Mouse (Mus musculus) small intestine, adult 2 months (tissue): ENCODE data around the gene Slc16a13.
A peak's percentile ranks its signal among the peaks of the same experiment; 100 is the strongest.

Experiments used
- CTCF ChIP-seq: fragments of 200-500 bp; IDR thresholded peaks from 2 replicates; pipeline ENCODE4 v1.5.1; 2012; ENCODE audit warnings: low read depth, mild to moderate bottlenecking, control low read depth, inconsistent platforms, low read length, moderate library complexity, mixed read lengths; ENCODE audit not compliant: insufficient replicate concordance, insufficient read length; ENCODE audit errors: extremely low read depth
- POLR2A ChIP-seq: fragments of 200-500 bp; IDR thresholded peaks from 2 replicates; pipeline ENCODE4 v1.6.1; 2012; ENCODE audit warnings: low read depth, mild to moderate bottlenecking, control low read depth, inconsistent platforms, low read length, moderate library complexity

DNA sequence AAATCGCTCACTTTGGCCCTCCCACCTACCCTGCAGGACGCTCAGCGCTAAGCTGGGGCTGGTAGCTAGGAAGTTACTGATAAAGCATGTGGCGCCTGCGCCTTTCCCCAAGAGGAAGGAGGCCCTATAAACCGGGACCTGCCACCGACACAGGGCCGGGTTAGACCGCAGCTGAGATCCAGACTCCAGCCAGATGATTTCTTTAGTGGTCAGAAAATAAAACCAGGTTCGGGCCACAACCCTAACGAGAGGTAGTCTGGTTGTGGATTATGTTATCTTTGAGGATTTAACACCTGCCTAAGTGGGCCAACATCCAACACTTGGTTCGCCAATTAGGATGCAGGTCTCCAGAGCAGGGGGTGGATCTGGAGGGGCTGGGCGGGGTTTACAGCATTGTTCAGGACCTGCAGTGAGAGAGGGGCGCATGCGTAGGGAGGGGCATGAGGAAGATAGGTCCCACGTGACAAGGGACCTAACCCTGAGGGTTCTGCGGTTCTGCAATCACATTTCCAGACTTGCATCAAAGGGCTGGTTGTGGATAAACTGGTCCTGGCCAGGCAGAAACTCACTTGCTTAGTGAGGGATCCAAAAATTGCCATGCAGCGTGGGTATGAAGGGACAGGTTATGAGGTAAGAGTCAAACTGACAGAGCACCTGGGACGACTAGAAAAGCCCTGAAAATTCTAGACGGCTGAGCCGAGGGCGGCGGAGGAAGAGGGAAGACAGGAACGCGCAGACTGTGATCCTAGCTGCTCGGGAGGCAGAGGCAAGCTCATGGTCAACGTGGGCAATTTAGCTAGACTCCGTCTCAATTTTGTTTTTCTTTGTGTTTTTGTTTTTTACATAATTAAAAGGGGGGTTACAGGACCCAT lies at the start of gene Slc16a13:
- TF ChIP-seq POLR2A (peak; percentile 71; the same call in 1 of the 2 replicates), CTCF (no peak)
